ENCODE assay signal across 8 mouse cellular contexts in genomic region chr10:68192824-68193255, GRCm38 (mm10).
DNase-seq lines count a peak whose midpoint lies in the region; ATAC-seq and TF ChIP-seq lines count a peak whose summit lies in the region.

No protein-coding gene starts in this region.

- H3ac ChIP-seq in C2C12 (ENCODE audit: control insufficient read depth, insufficient read length, low read depth) = no peak overlapping the region

- H3K79me2 ChIP-seq in C2C12 (ENCODE audit: control insufficient read depth, insufficient read depth) = peaks cover 26% of the 10 kb centered on the region

- 36% methylated on average over 3 of the region's 3 CpGs for WGBS in embryonic facial prominence, embryonic 12.5 days
- 30% methylated on average over 3 of the region's 3 CpGs for WGBS in hindbrain, embryonic 13.5 days
- 34% methylated on average over 3 of the region's 3 CpGs for WGBS in midbrain, embryonic 16.5 days

- peaks cover 4% of the 10 kb centered on the region for H3K79me3 ChIP-seq in C2C12 (ENCODE audit: low read depth)

- peak; percentile 27 for DNase-seq in cerebellum, adult 11 months
- DNase-seq in cerebellum, adult 8-10 months = no peak
- no peak for DNase-seq in thymus, postnatal 4 days
- DNase-seq in spleen, adult 18-20 months = no peak

- H3K4me1 ChIP-seq in embryonic facial prominence, embryonic 12.5 days = peaks cover 25% of the 10 kb centered on the region
- peaks cover 33% of the 10 kb centered on the region for H3K4me1 ChIP-seq in hindbrain, embryonic 13.5 days (replicated peaks)
- H3K4me1 ChIP-seq in midbrain, embryonic 16.5 days (ENCODE audit: control insufficient read depth, insufficient read depth, low read length) = peaks cover 23% of the 10 kb centered on the region

- H3K27ac ChIP-seq in embryonic facial prominence, embryonic 12.5 days = peak overlapping the region; percentile 73
- H3K27ac ChIP-seq in hindbrain, embryonic 13.5 days = peak overlapping the region; percentile 73
- H3K27ac ChIP-seq in midbrain, embryonic 16.5 days (ENCODE audit: low read length) = peak overlapping the region; percentile 33; the same call in 1 of the 2 replicates

- H3K9ac ChIP-seq in embryonic facial prominence, embryonic 12.5 days = no peak overlapping the region
- no peak overlapping the region for H3K9ac ChIP-seq in hindbrain, embryonic 13.5 days
- no peak overlapping the region for H3K9ac ChIP-seq in midbrain, embryonic 16.5 days (ENCODE audit: low read depth, low read length)

- H3K27me3 ChIP-seq in C2C12 (ENCODE audit: control insufficient read depth, insufficient read depth, insufficient read length) = no peaks in the 10 kb centered on the region
- H3K27me3 ChIP-seq in embryonic facial prominence, embryonic 12.5 days = no peaks in the 10 kb centered on the region
- no peaks in the 10 kb centered on the region for H3K27me3 ChIP-seq in hindbrain, embryonic 13.5 days
- H3K27me3 ChIP-seq in midbrain, embryonic 16.5 days (ENCODE audit: control insufficient read depth, insufficient read depth, low read depth, low read length) = no peaks in the 10 kb centered on the region

- H3K4me2 ChIP-seq in embryonic facial prominence, embryonic 12.5 days (replicated peaks) = no peak overlapping the region
- no peak overlapping the region for H3K4me2 ChIP-seq in hindbrain, embryonic 13.5 days
- no peak overlapping the region for H3K4me2 ChIP-seq in midbrain, embryonic 16.5 days (ENCODE audit: low read length)

- H3K4me3 ChIP-seq in C2C12 (ENCODE audit: insufficient read depth, poor library complexity, severe bottlenecking) = no peak overlapping the region
- H3K4me3 ChIP-seq in embryonic facial prominence, embryonic 12.5 days = no peak overlapping the region
- H3K4me3 ChIP-seq in hindbrain, embryonic 13.5 days = no peak overlapping the region
- H3K4me3 ChIP-seq in midbrain, embryonic 16.5 days (ENCODE audit: low read depth, low read length) = no peak overlapping the region

- H3K9me3 ChIP-seq in embryonic facial prominence, embryonic 12.5 days = no peaks in the 10 kb centered on the region
- H3K9me3 ChIP-seq in hindbrain, embryonic 13.5 days = no peaks in the 10 kb centered on the region
- H3K9me3 ChIP-seq in midbrain, embryonic 16.5 days (replicated peaks; ENCODE audit: control insufficient read depth, low read length, poor library complexity, severe bottlenecking) = no peaks in the 10 kb centered on the region

- no peak for TF ChIP-seq CTCF in C2C12 (IDR thresholded peaks at IDR 0.05; ENCODE audit: control insufficient read depth, insufficient read depth, insufficient read length)

- no peaks in the 10 kb centered on the region for H3K36me3 ChIP-seq in C2C12 (ENCODE audit: control insufficient read depth, insufficient read depth)
- H3K36me3 ChIP-seq in embryonic facial prominence, embryonic 12.5 days = no peaks in the 10 kb centered on the region; the same call in 1 of the 2 replicates
- no peaks in the 10 kb centered on the region for H3K36me3 ChIP-seq in hindbrain, embryonic 13.5 days
- no peaks in the 10 kb centered on the region for H3K36me3 ChIP-seq in midbrain, embryonic 16.5 days (ENCODE audit: control insufficient read depth, insufficient read depth, low read length)

- ATAC-seq in embryonic facial prominence, embryonic 12.5 days (ENCODE audit: insufficient number of reproducible peaks, insufficient read depth, low FRiP score, low TSS enrichment) = no peak
- ATAC-seq in hindbrain, embryonic 13.5 days (ENCODE audit: low FRiP score) = peak; percentile 67; the same call in 1 of the 2 replicates
- ATAC-seq in midbrain, embryonic 16.5 days = no peak

TF ChIP-seq in C2C12, 6 proteins besides CTCF, POLR2A, EP300 and RAD21:
- TF ChIP-seq CEBPB (IDR thresholded peaks at IDR 0.05; ENCODE audit: low read depth) (no peak), USF1 (IDR thresholded peaks at IDR 0.05; ENCODE audit: low read depth) (peak; percentile 72)
